Mouse (Mus musculus): ENCODE results near the gene Phf11d. TPM values are rescaled to one million over a fixed set of nuclear protein-coding genes. Genes with fewer than 3 reads are reported as not detected.

The Phf11d gene
- polyA plus RNA-seq, 1 experiment from 2014 or later: 4.5 TPM

Other genes with a start within 250 kb of the Phf11d start
- not detected in 2 replicates for gene 1700129C05Rik, start 222.6 kb downstream of the Phf11d start, polyA plus RNA-seq (2015; fragmentation: Nextera tagmentation; extraction: Ambion mirVana)
- gene Gm5142, start 186.7 kb downstream of the Phf11d start, polyA plus RNA-seq (2015; fragmentation: Nextera tagmentation; extraction: Ambion mirVana): not detected in 2 replicates
- 29.1 and 36.1 TPM in 2 replicates for gene Rcbtb1, start 164.3 kb downstream of the Phf11d start, polyA plus RNA-seq (2015; fragmentation: Nextera tagmentation; extraction: Ambion mirVana)
- not detected in 2 replicates for gene Gm6904, start 105.3 kb downstream of the Phf11d start, polyA plus RNA-seq (2015; fragmentation: Nextera tagmentation; extraction: Ambion mirVana)
- gene Phf11a, start 67.9 kb downstream of the Phf11d start, polyA plus RNA-seq (2015; fragmentation: Nextera tagmentation; extraction: Ambion mirVana): not detected in 2 replicates
- 0.97 and 1.0 TPM in 2 replicates for gene Phf11b, start 24.1 kb downstream of the Phf11d start, polyA plus RNA-seq (2015; fragmentation: Nextera tagmentation; extraction: Ambion mirVana)
- gene Phf11c, start 29.9 kb upstream of the Phf11d start, polyA plus RNA-seq (2015; fragmentation: Nextera tagmentation; extraction: Ambion mirVana): 0.39 and 0.40 TPM in 2 replicates
- gene Setdb2, start 75.4 kb upstream of the Phf11d start, polyA plus RNA-seq (2015; fragmentation: Nextera tagmentation; extraction: Ambion mirVana): 5.3 and 6.9 TPM in 2 replicates
- 18.1 and 19.0 TPM in 2 replicates for gene Cab39l, start 75.5 kb upstream of the Phf11d start, polyA plus RNA-seq (2015; fragmentation: Nextera tagmentation; extraction: Ambion mirVana)
- gene Cdadc1, start 232.5 kb upstream of the Phf11d start, polyA plus RNA-seq (2015; fragmentation: Nextera tagmentation; extraction: Ambion mirVana): 22.3 and 24.3 TPM in 2 replicates

Data from intestine, postnatal 0 days (tissue).